Mouse (Mus musculus): Measurements from ENCODE around the gene Ipo11. TPM values are rescaled to one million over a fixed set of nuclear protein-coding genes. Genes with fewer than 3 reads are reported as not detected.

The Ipo11 gene
- polyA plus RNA-seq, 1 experiment from 2014 or later: 102 TPM

Other genes starting within 250 kb of the Ipo11 start
- 45.4 and 45.9 TPM in 2 replicates for gene Dimt1, start 10.2 kb upstream of the Ipo11 start, polyA plus RNA-seq (2016; fragmentation: Nextera tagmentation; extraction: Ambion mirVana)
- gene Kif2a, start 85.2 kb upstream of the Ipo11 start, polyA plus RNA-seq (2016; fragmentation: Nextera tagmentation; extraction: Ambion mirVana): 14.1 and 15.0 TPM in 2 replicates

Measured in midbrain, embryonic 10.5 days (tissue).